Mouse (Mus musculus): ENCODE results near the gene Gtf2a2. TPM values are rescaled to one million over a fixed set of nuclear protein-coding genes. Genes with fewer than 3 reads are reported as not detected.

Gene Gtf2a2
- total and polyA plus RNA-seq, 2 experiments from 2014 or later = 84.2 to 239 TPM

- H3K27ac ChIP-seq = no peak overlapping the region
- H3K9me3 ChIP-seq (ENCODE audit: low read length) = no peaks in the 10 kb centered on the region
- H3K9ac ChIP-seq (replicated peaks; ENCODE audit: low read length) = no peak overlapping the region
- no peak overlapping the region for H3K4me2 ChIP-seq (ENCODE audit: low read depth, low read length)
- no peaks in the 10 kb centered on the region; the same call in 1 of the 2 replicates for H3K4me1 ChIP-seq (ENCODE audit: insufficient read depth, low read length)
- DNase-seq (ENCODE audit: low spot score) = peak; percentile 12
- ATAC-seq = no peak
- no peak overlapping the region for H3K4me3 ChIP-seq (ENCODE audit: low read length)
- no peaks in the 10 kb centered on the region for H3K27me3 ChIP-seq (ENCODE audit: insufficient read depth, low read length)
- no peaks in the 10 kb centered on the region for H3K36me3 ChIP-seq (ENCODE audit: insufficient read depth, low read length)
- TF ChIP-seq CTCF (IDR thresholded peaks at IDR 0.05; ENCODE audit: low read depth) = no peak
- 22% methylated on average over 3 of the region's 3 CpGs for WGBS
Observed at GRCm38 (mm10) chr9:70049416-70049783, 37.0 kb downstream of the Gtf2a2 start.

- WGBS = 41% methylated on average over 8 of the region's 8 CpGs
- Histone ChIP-seq H3K4me3 (ENCODE audit: low read length) (no peak overlapping the region), H3K27ac (no peak overlapping the region), H3K9me3 (ENCODE audit: low read length) (no peaks in the 10 kb centered on the region), H3K4me1 (ENCODE audit: insufficient read depth, low read length) (no peaks in the 10 kb centered on the region; the same call in 1 of the 2 replicates), H3K36me3 (ENCODE audit: insufficient read depth, low read length) (no peaks in the 10 kb centered on the region), H3K4me2 (ENCODE audit: low read depth, low read length) (no peak overlapping the region), H3K27me3 (ENCODE audit: insufficient read depth, low read length) (no peaks in the 10 kb centered on the region), H3K9ac (replicated peaks; ENCODE audit: low read length) (no peak overlapping the region)
- ATAC-seq = no peak
- no peak for DNase-seq (ENCODE audit: low spot score)
- no peak for TF ChIP-seq CTCF (IDR thresholded peaks at IDR 0.05; ENCODE audit: low read depth)
Observed at GRCm38 (mm10) chr9:70049839-70050238, 37.5 kb downstream of the Gtf2a2 start.

- TF ChIP-seq CTCF (IDR thresholded peaks at IDR 0.05; ENCODE audit: low read depth) = no peak
- H3K4me2 ChIP-seq (ENCODE audit: low read depth, low read length) = no peak overlapping the region
- ATAC-seq (no peak), DNase-seq (ENCODE audit: low spot score) (no peak)
- no peak overlapping the region for H3K4me3 ChIP-seq (ENCODE audit: low read length)
- H3K9me3 ChIP-seq (ENCODE audit: low read length) = no peaks in the 10 kb centered on the region
- no peak overlapping the region for H3K9ac ChIP-seq (replicated peaks; ENCODE audit: low read length)
- no peaks in the 10 kb centered on the region for H3K36me3 ChIP-seq (ENCODE audit: insufficient read depth, low read length)
- no peak overlapping the region for H3K27ac ChIP-seq
- WGBS = 62% methylated on average over 3 of the region's 3 CpGs
- H3K27me3 ChIP-seq (ENCODE audit: insufficient read depth, low read length) = no peaks in the 10 kb centered on the region
- no peaks in the 10 kb centered on the region; the same call in 1 of the 2 replicates for H3K4me1 ChIP-seq (ENCODE audit: insufficient read depth, low read length)
Observed at GRCm38 (mm10) chr9:70052730-70053129, 40.4 kb downstream of the Gtf2a2 start.

GRCm38 (mm10) chr9:70053411-70053810 is 41.1 kb downstream of the Gtf2a2 start:
- Histone ChIP-seq H3K27ac (no peak overlapping the region), H3K36me3 (ENCODE audit: insufficient read depth, low read length) (no peaks in the 10 kb centered on the region), H3K4me3 (ENCODE audit: low read length) (no peak overlapping the region), H3K4me2 (ENCODE audit: low read depth, low read length) (no peak overlapping the region), H3K27me3 (ENCODE audit: insufficient read depth, low read length) (no peaks in the 10 kb centered on the region), H3K9me3 (ENCODE audit: low read length) (no peaks in the 10 kb centered on the region), H3K4me1 (ENCODE audit: insufficient read depth, low read length) (no peaks in the 10 kb centered on the region; the same call in 1 of the 2 replicates), H3K9ac (replicated peaks; ENCODE audit: low read length) (no peak overlapping the region)
- WGBS = 44% methylated on average over 3 of the region's 3 CpGs
- no peak for TF ChIP-seq CTCF (IDR thresholded peaks at IDR 0.05; ENCODE audit: low read depth)
- DNase-seq (ENCODE audit: low spot score) = no peak
- no peak for ATAC-seq

- Histone ChIP-seq H3K36me3 (ENCODE audit: insufficient read depth, low read length) (no peaks in the 10 kb centered on the region), H3K4me1 (ENCODE audit: insufficient read depth, low read length) (no peaks in the 10 kb centered on the region), H3K4me2 (ENCODE audit: low read depth, low read length) (no peak overlapping the region), H3K27ac (no peak overlapping the region), H3K4me3 (ENCODE audit: low read length) (no peak overlapping the region), H3K9me3 (ENCODE audit: low read length) (no peaks in the 10 kb centered on the region), H3K9ac (replicated peaks; ENCODE audit: low read length) (no peak overlapping the region), H3K27me3 (ENCODE audit: insufficient read depth, low read length) (no peaks in the 10 kb centered on the region)
- ATAC-seq = no peak
- no peak for TF ChIP-seq CTCF (IDR thresholded peaks at IDR 0.05; ENCODE audit: low read depth)
- 83% methylated on average over 3 of the region's 3 CpGs for WGBS
- DNase-seq (ENCODE audit: low spot score) = no peak
Observed at GRCm38 (mm10) chr9:70062012-70062411, 49.7 kb downstream of the Gtf2a2 start.

- WGBS = 94% methylated on average over 3 of the region's 3 CpGs
- ATAC-seq = no peak
Observed at GRCm38 (mm10) chr9:70067497-70067896, 55.1 kb downstream of the Gtf2a2 start.

GRCm38 (mm10) chr9:70069961-70070435 is 57.6 kb downstream of the Gtf2a2 start:
- Histone ChIP-seq H3K27me3 (ENCODE audit: insufficient read depth, low read length) (no peaks in the 10 kb centered on the region), H3K4me2 (ENCODE audit: low read depth, low read length) (no peak overlapping the region), H3K4me3 (ENCODE audit: low read length) (no peak overlapping the region), H3K36me3 (ENCODE audit: insufficient read depth, low read length) (no peaks in the 10 kb centered on the region), H3K27ac (no peak overlapping the region), H3K4me1 (ENCODE audit: insufficient read depth, low read length) (no peaks in the 10 kb centered on the region), H3K9ac (replicated peaks; ENCODE audit: low read length) (no peak overlapping the region), H3K9me3 (ENCODE audit: low read length) (no peaks in the 10 kb centered on the region)
- WGBS = 44% methylated on average over 8 of the region's 8 CpGs
- no peak for ATAC-seq
- TF ChIP-seq CTCF (IDR thresholded peaks at IDR 0.05; ENCODE audit: low read depth) = no peak
- DNase-seq (ENCODE audit: low spot score) = peak; percentile 11

More at GRCm38 (mm10) chr9:70067497-70067896, 55.1 kb downstream of the Gtf2a2 start:
- TF ChIP-seq CTCF (IDR thresholded peaks at IDR 0.05; ENCODE audit: low read depth) = no peak
- Histone ChIP-seq H3K4me1 (ENCODE audit: insufficient read depth, low read length) (no peaks in the 10 kb centered on the region), H3K9me3 (ENCODE audit: low read length) (no peaks in the 10 kb centered on the region), H3K36me3 (ENCODE audit: insufficient read depth, low read length) (no peaks in the 10 kb centered on the region), H3K4me2 (ENCODE audit: low read depth, low read length) (no peak overlapping the region), H3K27ac (no peak overlapping the region), H3K27me3 (ENCODE audit: insufficient read depth, low read length) (no peaks in the 10 kb centered on the region), H3K9ac (replicated peaks; ENCODE audit: low read length) (no peak overlapping the region), H3K4me3 (ENCODE audit: low read length) (no peak overlapping the region)
- no peak for DNase-seq (ENCODE audit: low spot score)

Measured in hindbrain, postnatal 0 days (tissue).